Mouse (Mus musculus) CH12.LX (cell line): Measurements from ENCODE around the gene Azi2. TPM values are rescaled to one million over a fixed set of nuclear protein-coding genes. Genes with fewer than 3 reads are reported as not detected.

Experiments used
- DNase-seq: peaks from one replicate; pipeline ENCODE4 v3.0.0-alpha.2; 2013; ENCODE audit errors: extremely low read depth
- H3K27ac ChIP-seq: 2 replicates; pipeline ENCODE4 v1.5.1; 2012; ENCODE audit warnings: low read depth, mild to moderate bottlenecking, control low read depth, moderate library complexity; ENCODE audit not compliant: insufficient read depth
- H3K27me3 ChIP-seq: replicated peaks from 2 replicates; pipeline ENCODE3; 2012; ENCODE audit warnings: inconsistent platforms
- H3K36me3 ChIP-seq, 2 experiments: replicated peaks in 1 of 2; 2 replicates each; pipeline versions ENCODE3 to v1.6.1; 2012; ENCODE audit warnings: inconsistent platforms in 1 of 2, low read length in 1 of 2, mild to moderate bottlenecking in 1 of 2, mixed read lengths in 1 of 2, moderate library complexity in 1 of 2; ENCODE audit not compliant: control insufficient read depth in 1 of 2, insufficient read depth in 1 of 2
- H3K4me1 ChIP-seq, 2 experiments: 2 replicates each; pipeline ENCODE4 v1.6.1; 2012; ENCODE audit warnings: inconsistent platforms in 1 of 2, moderate library complexity in 1 of 2; ENCODE audit not compliant: insufficient read depth in 2 of 2, control insufficient read depth in 1 of 2
- H3K4me2 ChIP-seq: 2 replicates; pipeline ENCODE4 v1.6.1; 2012; ENCODE audit warnings: low read depth, mild to moderate bottlenecking, control low read depth; ENCODE audit not compliant: poor library complexity, insufficient read depth, severe bottlenecking
- H3K4me3 ChIP-seq, 3 experiments: fragments of 150-350 bp in 1 of 3; sonication (generic) in 1 of 3; replicated peaks in 1 of 3; 2 replicates each; pipeline versions ENCODE3 to v1.5.1; 2011 to 2012; ENCODE audit warnings: low read depth in 2 of 3, low read length in 2 of 3, mild to moderate bottlenecking in 2 of 3, moderate library complexity in 2 of 3, control low read depth in 1 of 3, improper control_type of control experiment in 1 of 3, inconsistent platforms in 1 of 3, mixed read lengths in 1 of 3; ENCODE audit not compliant: poor library complexity in 1 of 3
- H3K79me2 ChIP-seq: replicated peaks from 2 replicates; pipeline ENCODE4 v1.6.1; 2012; ENCODE audit warnings: mild to moderate bottlenecking, moderate library complexity; ENCODE audit not compliant: control insufficient read depth, poor library complexity, insufficient read depth, severe bottlenecking; ENCODE audit errors: extremely low read depth
- H3K9ac ChIP-seq: 2 replicates; pipeline ENCODE4 v1.6.1; 2012; ENCODE audit warnings: low read depth, mild to moderate bottlenecking, control low read depth, moderate library complexity; ENCODE audit not compliant: insufficient read depth
- H3K9me3 ChIP-seq: replicated peaks from 2 replicates; pipeline ENCODE3; 2012; ENCODE audit warnings: low read length, inconsistent platforms, mixed read lengths
- CHD1 ChIP-seq: IDR thresholded peaks from 2 replicates; pipeline ENCODE4 v1.6.1; 2012; ENCODE audit warnings: low read depth, low read length, improper control_type of control experiment, inconsistent platforms
- CHD2 ChIP-seq: IDR thresholded peaks from 2 replicates; pipeline ENCODE4 v1.6.1; 2011; ENCODE audit warnings: low read length, improper control_type of control experiment
- ELF1 ChIP-seq: IDR thresholded peaks from 2 replicates; pipeline ENCODE4 v1.6.1; 2014; ENCODE audit warnings: low read depth, mild to moderate bottlenecking, inconsistent platforms, low read length, improper control_type of control experiment
- ETS1 ChIP-seq: conservative IDR thresholded peaks from 2 replicates; pipeline ENCODE4 v1.6.1; 2012; ENCODE audit warnings: low read depth, mild to moderate bottlenecking, inconsistent platforms, low read length, improper control_type of control experiment, moderate library complexity
- HCFC1 ChIP-seq: IDR thresholded peaks from 2 replicates; pipeline ENCODE4 v1.6.1; 2012; ENCODE audit warnings: low read depth, mild to moderate bottlenecking, inconsistent platforms, low read length, improper control_type of control experiment
- IRF4 ChIP-seq: IDR thresholded peaks from 2 replicates; pipeline ENCODE4 v1.6.1; 2014; ENCODE audit warnings: low read depth, mild to moderate bottlenecking, inconsistent platforms, low read length, improper control_type of control experiment
- JUN ChIP-seq: IDR thresholded peaks from 2 replicates; pipeline ENCODE4 v1.6.1; 2011; ENCODE audit warnings: low read depth, mild to moderate bottlenecking, low read length, improper control_type of control experiment, moderate library complexity; ENCODE audit not compliant: insufficient read depth
- JUND ChIP-seq: conservative IDR thresholded peaks from 2 replicates; pipeline ENCODE4 v1.6.1; 2011; ENCODE audit warnings: low read depth, low read length, improper control_type of control experiment
- MAZ ChIP-seq: IDR thresholded peaks from 2 replicates; pipeline ENCODE4 v1.6.1; 2012; ENCODE audit warnings: low read depth, mild to moderate bottlenecking, inconsistent platforms, low read length, improper control_type of control experiment, moderate library complexity
- MEF2A ChIP-seq: IDR thresholded peaks from 2 replicates; pipeline ENCODE4 v1.6.1; 2014; ENCODE audit warnings: low read depth, mild to moderate bottlenecking, inconsistent platforms, low read length, improper control_type of control experiment, borderline replicate concordance
- PAX5 ChIP-seq: IDR thresholded peaks from 2 replicates; pipeline ENCODE4 v1.6.1; 2012; ENCODE audit warnings: low read length, inconsistent platforms, mixed read lengths
- POLR2A ChIP-seq: IDR thresholded peaks from 2 replicates; pipeline ENCODE4 v1.6.1; 2011; ENCODE audit warnings: low read depth, mild to moderate bottlenecking, improper control_type of control experiment, low read length
- POLR2AphosphoS2 ChIP-seq: IDR thresholded peaks from 2 replicates; pipeline ENCODE4 v1.6.1; 2011; ENCODE audit warnings: low read depth, low read length, improper control_type of control experiment
- RCOR1 ChIP-seq: conservative IDR thresholded peaks from 2 replicates; pipeline ENCODE4 v1.6.1; 2012; ENCODE audit warnings: low read depth, mild to moderate bottlenecking, inconsistent platforms, low read length, improper control_type of control experiment
- SMC3 ChIP-seq: IDR thresholded peaks from 2 replicates; pipeline ENCODE4 v1.6.1; 2011; ENCODE audit warnings: low read depth, low read length, improper control_type of control experiment
- TCF12 ChIP-seq: IDR thresholded peaks from 2 replicates; pipeline ENCODE4 v1.6.1; 2014; ENCODE audit warnings: low read depth, mild to moderate bottlenecking, inconsistent platforms, low read length, improper control_type of control experiment
- USF1 ChIP-seq: IDR thresholded peaks from 2 replicates; pipeline ENCODE4 v1.6.1; 2014; ENCODE audit warnings: low read depth, mild to moderate bottlenecking, inconsistent platforms, low read length, improper control_type of control experiment
- ZC3H11A ChIP-seq: IDR thresholded peaks from 2 replicates; pipeline ENCODE4 v1.6.1; 2012; ENCODE audit warnings: low read depth, mild to moderate bottlenecking, inconsistent platforms, low read length, improper control_type of control experiment
- ZKSCAN1 ChIP-seq: IDR thresholded peaks from 2 replicates; pipeline ENCODE4 v1.6.1; 2012; ENCODE audit warnings: low read depth, inconsistent platforms, low read length, improper control_type of control experiment, borderline replicate concordance
- ZNF384 ChIP-seq: IDR thresholded peaks from 2 replicates; pipeline ENCODE4 v1.6.1; 2012; ENCODE audit warnings: low read depth, low read length, improper control_type of control experiment, inconsistent platforms
- dilution Hi-C: fragments of 300-500 bp; cut with MboI; formaldehyde crosslinking; loops from 2 replicates; pipeline ENCODE4 v1.14.3; 2020; ENCODE audit warnings: low sequenced_read_pairs; ENCODE audit not compliant: extremely low pct_unique_long_range_greater_than_20kb, extremely low pct_ligation_motif_present
- in situ Hi-C: fragments of 300-500 bp; cut with MboI; formaldehyde crosslinking; loops from 3 replicates; pipeline ENCODE4 v1.14.3; 2019; ENCODE audit warnings: low sequenced_read_pairs, low pct_ligation_motif_present, low pct_unique_long_range_greater_than_20kb, mixed read lengths
- polyA plus RNA-seq: library from polyadenylated mRNA; unstranded; fragments of >175 nt; gene quantifications from 2 replicates; pipeline ENCODE4 v1.2.1, GENCODE M21; 2012; ENCODE audit warnings: low read depth; ENCODE audit not compliant: insufficient read length
- total RNA-seq, 2 experiments: library from RNA; depleted of rRNA; stranded (reverse); fragments of 300-350 nt in 1 of 2; fragments of >200 nt in 1 of 2; gene quantifications; 2 replicates each; pipeline ENCODE4 v1.2.3; 2012 to 2014

Gene Azi2
- total and polyA plus RNA-seq, 3 experiments, result 25.4 to 52.6 (median 32.6) TPM

GRCm38 (mm10) chr9:118043581-118043980, 3.3 kb downstream of the Azi2 start:
- H3K36me3 ChIP-seq, result peaks cover 7 to 24% of the 10 kb centered on the region in 2 experiments
- no peak overlapping the region for H3K9ac ChIP-seq
- peaks cover 0 to 27% of the 10 kb centered on the region in 2 experiments; a peak in 3 of 4 replicates for H3K4me1 ChIP-seq
- no peak overlapping the region for H3K4me2 ChIP-seq
- in situ Hi-C loops, result no loop called here
- H3K79me2 ChIP-seq, result peaks cover 23% of the 10 kb centered on the region
- dilution Hi-C loops, result no loop called here
- no peak overlapping the region for H3K27ac ChIP-seq
- H3K9me3 ChIP-seq, result no peaks in the 10 kb centered on the region
- H3K4me3 ChIP-seq, result no peak overlapping the region
- TF ChIP-seq POLR2AphosphoS2 (no peak), MEF2A (no peak), JUN (no peak), CHD1 (no peak), POLR2A (no peak), HCFC1 (no peak), PAX5 (no peak), CHD2 (no peak), USF1 (no peak), ELF1 (no peak), ZKSCAN1 (no peak), RCOR1 (no peak), JUND (no peak), SMC3 (no peak), ZC3H11A (no peak), ETS1 (no peak)
- no peaks in the 10 kb centered on the region for H3K27me3 ChIP-seq
- no peak for DNase-seq

GRCm38 (mm10) chr9:118045011-118045533, 4.8 kb downstream of the Azi2 start:
- H3K27ac ChIP-seq, result no peak overlapping the region
- H3K9ac ChIP-seq, result no peak overlapping the region
- no peaks in the 10 kb centered on the region for H3K27me3 ChIP-seq
- no peak for DNase-seq
- TF ChIP-seq MAZ, result no peak
- no peak for TF ChIP-seq PAX5
- no peak for TF ChIP-seq ZNF384
- no peak for TF ChIP-seq IRF4
- TF ChIP-seq TCF12, result no peak
- TF ChIP-seq, all 38 proteins: peak for 0
- peaks cover 0 to 27% of the 10 kb centered on the region in 2 experiments for H3K4me1 ChIP-seq
- no peak overlapping the region for H3K4me2 ChIP-seq
- dilution Hi-C loops (no loop called here), in situ Hi-C loops (no loop called here)
- H3K79me2 ChIP-seq, result peaks cover 23% of the 10 kb centered on the region
- no peaks in the 10 kb centered on the region for H3K9me3 ChIP-seq
- no peak overlapping the region for H3K4me3 ChIP-seq
- peaks cover 10 to 32% of the 10 kb centered on the region in 2 experiments for H3K36me3 ChIP-seq
